Mouse (Mus musculus) G1E (cell line): ENCODE measurements around the gene Emc4. TPM values are rescaled to one million over a fixed set of nuclear protein-coding genes. Genes with fewer than 3 reads are reported as not detected.

Experiments
- ATAC-seq: 2 replicates; pipeline ENCODE4 v1.8.0; 2016; ENCODE audit warnings: mild to moderate bottlenecking; ENCODE audit not compliant: insufficient number of reproducible peaks, poor library complexity, low FRiP score, severe bottlenecking; ENCODE audit errors: extremely low read depth
- DNase-seq: peaks from one replicate; pipeline ENCODE4 v3.0.0; 2012; ENCODE audit warnings: low spot score
- H3K27me3 ChIP-seq: 2 replicates; pipeline ENCODE4 v1.6.1; 2012; ENCODE audit warnings: mild to moderate bottlenecking, low read length, inconsistent platforms; ENCODE audit not compliant: insufficient read depth
- H3K36me3 ChIP-seq: replicated peaks from 2 replicates; pipeline ENCODE3; 2012; ENCODE audit warnings: mild to moderate bottlenecking, inconsistent platforms
- H3K4me1 ChIP-seq: 2 replicates; pipeline ENCODE4 v1.6.1; 2012; ENCODE audit warnings: low read depth, low read length, inconsistent platforms, mixed read lengths; ENCODE audit not compliant: insufficient read depth
- H3K4me3 ChIP-seq: 2 replicates; pipeline ENCODE4 v1.5.1; 2012; ENCODE audit warnings: low read depth, mild to moderate bottlenecking, inconsistent platforms, low read length, moderate library complexity, mixed read lengths
- H3K9me3 ChIP-seq: replicated peaks from 2 replicates; pipeline ENCODE4 v1.6.1; 2012; ENCODE audit warnings: inconsistent platforms
- CTCF ChIP-seq: IDR thresholded peaks from 2 replicates; pipeline ENCODE4 v1.5.1; 2012; ENCODE audit warnings: low read depth, low read length, inconsistent platforms, mixed read lengths
- GATA1 ChIP-seq: IDR thresholded peaks from 2 replicates; pipeline ENCODE4 v1.6.1; 2012; ENCODE audit warnings: borderline replicate concordance, low read length, inconsistent platforms, mixed read lengths
- GATA2 ChIP-seq: IDR thresholded peaks from 2 replicates; pipeline ENCODE4 v1.6.1; 2012; ENCODE audit warnings: low read depth, low read length, inconsistent platforms, borderline replicate concordance
- POLR2AphosphoS5 ChIP-seq: IDR thresholded peaks from 2 replicates; pipeline ENCODE4 v1.6.1; 2012; ENCODE audit warnings: low read depth, low read length, inconsistent platforms; ENCODE audit not compliant: insufficient replicate concordance
- TAL1 ChIP-seq: conservative IDR thresholded peaks from 2 replicates; pipeline ENCODE4 v1.6.1; 2012; ENCODE audit warnings: low read depth, low read length, inconsistent platforms, mixed read lengths
- polyA plus RNA-seq: library from polyadenylated mRNA; stranded (reverse); fragments of >175 nt; gene quantifications from 2 replicates; pipeline ENCODE4 v1.2.3, GENCODE M21; 2012
- total RNA-seq, 2 experiments: library from RNA; stranded (forward) in 1 of 2; stranded (reverse) in 1 of 2; fragments of 200-1000 nt in 1 of 2; fragments of >200 nt in 1 of 2; fragmentation: Nextera tagmentation in 1 of 2; gene quantifications; 2 replicates each; pipeline ENCODE4 v1.2.3; 2014 to 2017

Emc4 gene
- total and polyA plus RNA-seq, 3 experiments, result 30.9 to 111 (median 53.7) TPM

- Histone ChIP-seq H3K4me1 (peaks cover 19% of the 10 kb centered on the region), H3K27me3 (no peaks in the 10 kb centered on the region), H3K9me3 (no peaks in the 10 kb centered on the region), H3K36me3 (peaks cover 17% of the 10 kb centered on the region), H3K4me3 (no peak overlapping the region)
- no peak for TF ChIP-seq POLR2AphosphoS5
- DNase-seq (no peak), ATAC-seq (no peak)
Observed at GRCm38 (mm10) chr2:112390843-112391242, 23.0 kb upstream of the Emc4 start.

DNA sequence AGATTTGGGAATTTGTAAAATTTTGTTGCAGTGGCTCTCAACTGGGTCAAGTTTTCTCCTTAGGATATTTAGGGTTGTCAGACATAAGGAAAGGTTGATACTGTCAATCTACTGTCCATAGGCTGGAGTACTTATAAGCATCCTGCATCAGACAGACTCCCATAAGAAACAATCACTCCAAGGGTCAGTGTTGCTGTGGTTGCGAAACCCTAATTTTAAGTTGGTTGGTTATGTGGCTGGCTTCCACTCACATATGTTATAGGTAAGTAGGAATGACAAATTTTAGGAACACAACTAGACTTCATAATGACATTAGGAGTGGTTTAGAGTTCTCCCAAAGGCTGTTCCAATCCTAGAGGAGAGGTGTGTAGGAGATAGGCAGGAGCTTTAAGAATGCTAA is 13.4 kb upstream of the Emc4 start:
- no peak for DNase-seq
- TF ChIP-seq CTCF (no peak), TAL1 (no peak), GATA1 (no peak), POLR2AphosphoS5 (no peak), GATA2 (no peak)
- Histone ChIP-seq H3K36me3 (peaks cover 20% of the 10 kb centered on the region), H3K27me3 (peaks cover 1% of the 10 kb centered on the region; the same call in 1 of the 2 replicates), H3K9me3 (no peaks in the 10 kb centered on the region), H3K4me3 (no peak overlapping the region), H3K4me1 (peaks cover 22% of the 10 kb centered on the region)
- ATAC-seq, result no peak

DNA sequence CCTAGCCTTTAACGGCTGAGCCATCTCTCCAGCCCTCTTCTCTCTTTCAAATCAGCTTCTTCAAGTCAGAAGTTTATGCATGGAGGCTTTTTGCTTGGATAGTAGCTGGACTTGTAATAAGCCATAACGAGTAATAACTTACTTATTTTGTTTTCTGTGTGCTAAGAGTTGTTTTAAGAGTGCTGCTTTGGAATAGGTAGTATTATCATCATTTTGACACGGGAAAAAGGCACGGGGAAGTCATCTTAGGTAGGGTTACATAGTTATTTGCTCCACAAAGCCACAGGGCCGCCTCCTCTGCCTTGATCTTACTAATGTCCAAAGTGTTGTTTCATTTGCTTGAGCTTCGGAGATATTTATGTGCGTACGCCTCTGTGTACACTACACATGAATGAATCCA is 12.3 kb upstream of the Emc4 start:
- Histone ChIP-seq H3K27me3 (peaks cover 2% of the 10 kb centered on the region), H3K9me3 (no peaks in the 10 kb centered on the region), H3K4me3 (peak overlapping the region; percentile 80), H3K36me3 (peaks cover 16% of the 10 kb centered on the region), H3K4me1 (peaks cover 26% of the 10 kb centered on the region)
- no peak for TF ChIP-seq GATA1
- no peak for TF ChIP-seq TAL1
- DNase-seq, result no peak
- no peak for ATAC-seq

DNA sequence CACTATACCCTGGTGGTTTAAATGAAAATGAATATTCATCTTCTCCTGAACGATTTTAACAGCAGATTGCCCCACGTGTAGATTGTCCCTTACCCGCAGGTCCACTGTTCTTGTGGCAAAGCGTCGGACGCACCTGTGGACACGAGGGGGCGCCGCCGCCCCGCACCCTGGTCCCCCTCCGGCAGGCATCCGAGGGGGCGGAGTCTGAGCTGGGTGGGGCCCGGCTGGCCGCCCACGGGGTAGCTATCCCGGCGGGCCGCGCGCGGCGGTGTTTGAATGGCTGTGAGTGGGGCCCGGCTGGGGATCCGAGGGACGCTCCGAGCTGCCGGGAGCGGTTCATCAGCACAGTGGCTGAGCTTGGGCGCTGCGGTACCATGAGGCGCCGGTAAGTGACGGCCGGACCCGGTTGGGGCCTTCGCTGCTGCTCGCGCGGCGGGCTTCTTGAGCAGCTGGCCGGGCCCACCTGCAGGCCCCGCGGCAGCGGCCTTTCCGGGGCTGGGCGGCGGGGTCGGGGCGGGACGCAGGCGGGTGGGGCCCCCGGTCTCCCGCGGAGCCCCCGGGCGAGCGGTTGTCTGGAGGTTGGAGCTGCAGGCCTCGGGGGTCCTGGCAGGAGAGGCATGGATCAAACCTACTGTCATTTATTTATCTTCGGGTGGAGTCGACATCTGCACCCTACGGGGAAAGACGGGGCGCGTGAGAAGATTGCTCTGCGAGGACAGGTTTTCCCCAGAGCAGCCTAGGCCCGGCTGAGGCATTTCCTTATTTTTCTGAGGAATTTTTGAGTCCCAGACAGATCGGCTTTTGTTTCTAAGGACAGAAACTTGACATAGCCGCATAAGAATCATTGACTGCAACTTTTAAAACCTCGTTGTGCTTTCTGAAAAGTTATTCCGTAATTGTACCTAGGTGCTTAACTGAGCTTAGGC is 11.4 kb upstream of the Emc4 start, which contains the start of gene Katnbl1:
Katnbl1 (plus strand) TSS at position 239 of the 926 bp plus-strand sequence.
- Histone ChIP-seq H3K4me1 (peaks cover 33% of the 10 kb centered on the region), H3K9me3 (no peaks in the 10 kb centered on the region), H3K4me3 (peak within 1 kb of the TSS; percentile 80), H3K27me3 (peaks cover 4% of the 10 kb centered on the region), H3K36me3 (peaks cover 14% of the 10 kb centered on the region)
- no peak for TF ChIP-seq GATA2
- peak; percentile 61 for TF ChIP-seq CTCF
- DNase-seq (peak; percentile 95), ATAC-seq (peak; percentile 89)

GRCm38 (mm10) chr2:112374610-112375009 is 6.8 kb upstream of the Emc4 start:
- DNase-seq (no peak), ATAC-seq (no peak)
- TF ChIP-seq TAL1 (no peak), GATA1 (no peak), POLR2AphosphoS5 (no peak), GATA2 (no peak), CTCF (no peak)
- H3K4me3 ChIP-seq, result no peak overlapping the region
- H3K4me1 ChIP-seq, result peaks cover 20% of the 10 kb centered on the region
- no peaks in the 10 kb centered on the region for H3K9me3 ChIP-seq
- H3K27me3 ChIP-seq, result peaks cover 4% of the 10 kb centered on the region
- peaks cover 4% of the 10 kb centered on the region for H3K36me3 ChIP-seq

GRCm38 (mm10) chr2:112373141-112373540 is 5.3 kb upstream of the Emc4 start:
- peaks cover 23% of the 10 kb centered on the region for H3K4me1 ChIP-seq
- H3K27me3 ChIP-seq, result peaks cover 4% of the 10 kb centered on the region
- peaks cover 6% of the 10 kb centered on the region for H3K36me3 ChIP-seq
- no peak for TF ChIP-seq GATA2
- no peak for TF ChIP-seq GATA1
- TF ChIP-seq TAL1, result no peak
- no peak for TF ChIP-seq CTCF
- no peak for TF ChIP-seq POLR2AphosphoS5
- DNase-seq (no peak), ATAC-seq (no peak)
- no peak overlapping the region for H3K4me3 ChIP-seq
- H3K9me3 ChIP-seq, result no peaks in the 10 kb centered on the region

DNA sequence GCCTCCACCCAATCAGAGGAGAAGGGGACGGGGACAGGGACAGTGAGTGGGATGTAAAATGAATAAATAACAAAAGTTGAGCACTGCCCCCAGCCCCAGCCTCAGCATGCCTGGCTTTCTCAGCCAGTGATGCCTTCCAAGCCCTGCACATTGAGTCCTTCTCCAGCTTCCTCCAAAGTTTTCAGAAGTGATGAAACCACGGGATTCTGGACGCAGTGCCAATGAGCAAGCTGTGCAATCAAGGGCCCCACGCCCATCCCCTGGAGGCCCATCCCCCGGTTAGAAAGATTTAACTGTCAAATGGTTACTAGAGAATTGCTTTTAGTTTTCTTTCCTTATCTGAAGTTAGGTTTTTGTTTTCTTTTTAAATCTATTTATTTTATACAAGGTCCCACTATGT is 2.1 kb upstream of the Emc4 start:
- no peak overlapping the region; the same call in 1 of the 2 replicates for H3K4me3 ChIP-seq
- TF ChIP-seq GATA2 (no peak), GATA1 (no peak), TAL1 (no peak), CTCF (no peak), POLR2AphosphoS5 (no peak)
- H3K27me3 ChIP-seq, result 0 out of 2 replicates have a peak, but pooled peaks cover 2% of the 10 kb centered on the region
- DNase-seq (no peak), ATAC-seq (no peak)
- peaks cover 30% of the 10 kb centered on the region for H3K4me1 ChIP-seq
- no peaks in the 10 kb centered on the region for H3K9me3 ChIP-seq
- peaks cover 13% of the 10 kb centered on the region for H3K36me3 ChIP-seq
